Mouse (Mus musculus): ENCODE measurements at regions not wholly inside any gene's neighbourhood (a gene's known extent, or its start where the extent isn't known, plus 50 kb on each side); places are given as distances from the start of the nearest gene placed in this dataset.

GRCm38 (mm10) chr9:46740496-46740895 is 258.0 kb upstream of the Gm4791 start:
- DNase-seq (ENCODE audit: low spot score) = no peak
- intact Hi-C loops (cut with DNase I) = no loop called here

- intact Hi-C loops (cut with DNase I) = loop anchor here (5.0 kb wide), 2 partner anchors 78 to 347 kb away; no protein-coding TSS in a partner anchor
- DNase-seq (ENCODE audit: low spot score) = no peak
Measured at GRCm38 (mm10) chr9:46739341-46739740, 259.2 kb upstream of the Gm4791 start.

GRCm38 (mm10) chr9:46738634-46739033 is 259.9 kb upstream of the Gm4791 start:
- DNase-seq (ENCODE audit: low spot score) = no peak
- intact Hi-C loops (cut with DNase I) = loop anchor here (5.0 kb wide), 2 partner anchors 79 to 346 kb away; no protein-coding TSS in a partner anchor

GRCm38 (mm10) chr9:46738056-46738455 is 260.5 kb upstream of the Gm4791 start:
- intact Hi-C loops (cut with DNase I) = loop anchor here (5.0 kb wide), 2 partner anchors 79 to 346 kb away; no protein-coding TSS in a partner anchor
- DNase-seq (ENCODE audit: low spot score) = no peak

GRCm38 (mm10) chr9:46737446-46737845 is 261.1 kb upstream of the Gm4791 start:
- DNase-seq (ENCODE audit: low spot score) = no peak
- intact Hi-C loops (cut with DNase I) = loop anchor here (5.0 kb wide), 2 partner anchors 80 to 345 kb away; no protein-coding TSS in a partner anchor

- no peak for DNase-seq (ENCODE audit: low spot score)
- intact Hi-C loops (cut with DNase I) = loop anchor here (5.0 kb wide), 2 partner anchors 81 to 344 kb away; no protein-coding TSS in a partner anchor
Measured at GRCm38 (mm10) chr9:46736232-46736631, 262.3 kb upstream of the Gm4791 start.

GRCm38 (mm10) chr9:46735664-46736067 is 262.9 kb upstream of the Gm4791 start:
- peak; percentile 40 for DNase-seq (ENCODE audit: low spot score)
- intact Hi-C loops (cut with DNase I) = loop anchor here (2.0 to 5.0 kb wide), 4 partner anchors 82 to 973 kb away; no protein-coding TSS in a partner anchor

GRCm38 (mm10) chr9:46728465-46728864 is 270.1 kb upstream of the Gm4791 start:
- no peak for DNase-seq (ENCODE audit: low spot score)
- intact Hi-C loops (cut with DNase I) = no loop called here

- DNase-seq (ENCODE audit: low spot score) = no peak
- intact Hi-C loops (cut with DNase I) = no loop called here
Measured at GRCm38 (mm10) chr9:46724231-46724630, 274.3 kb upstream of the Gm4791 start.

GRCm38 (mm10) chr9:46713415-46713814 is 285.1 kb upstream of the Gm4791 start:
- intact Hi-C loops (cut with DNase I) = no loop called here
- no peak for DNase-seq (ENCODE audit: low spot score)

GRCm38 (mm10) chr9:46704151-46704905 is 294.2 kb upstream of the Gm4791 start:
- intact Hi-C loops (cut with DNase I) = no loop called here

GRCm38 (mm10) chr9:46703674-46704073 is 294.9 kb upstream of the Gm4791 start:
- intact Hi-C loops (cut with DNase I) = no loop called here

More at GRCm38 (mm10) chr9:46704151-46704905, 294.2 kb upstream of the Gm4791 start:
- no peak for DNase-seq (ENCODE audit: low spot score)

GRCm38 (mm10) chr9:46702901-46703636 is 295.5 kb upstream of the Gm4791 start:
- intact Hi-C loops (cut with DNase I) = no loop called here

More at GRCm38 (mm10) chr9:46703674-46704073, 294.9 kb upstream of the Gm4791 start:
- DNase-seq (ENCODE audit: low spot score) = no peak

GRCm38 (mm10) chr9:46702053-46702900 is 296.3 kb upstream of the Gm4791 start:
- DNase-seq (ENCODE audit: low spot score) = no peak
- intact Hi-C loops (cut with DNase I) = no loop called here

More at GRCm38 (mm10) chr9:46702901-46703636, 295.5 kb upstream of the Gm4791 start:
- DNase-seq (ENCODE audit: low spot score) = no peak

GRCm38 (mm10) chr9:46696171-46696570 is 302.4 kb upstream of the Gm4791 start:
- intact Hi-C loops (cut with DNase I) = no loop called here
- DNase-seq (ENCODE audit: low spot score) = no peak

- intact Hi-C loops (cut with DNase I) = no loop called here
- DNase-seq (ENCODE audit: low spot score) = no peak
Measured at GRCm38 (mm10) chr9:46689331-46689730, 309.2 kb upstream of the Gm4791 start.

- intact Hi-C loops (cut with DNase I) = no loop called here
- no peak for DNase-seq (ENCODE audit: low spot score)
Measured at GRCm38 (mm10) chr9:46684113-46684850, 314.3 kb upstream of the Gm4791 start.

GRCm38 (mm10) chr9:46672050-46672449 is 326.5 kb upstream of the Gm4791 start:
- DNase-seq (ENCODE audit: low spot score) = no peak
- intact Hi-C loops (cut with DNase I) = no loop called here

GRCm38 (mm10) chr9:46654422-46654821 is 334.6 kb upstream of the 4931429L15Rik start:
- intact Hi-C loops (cut with DNase I) = no loop called here
- no peak for DNase-seq (ENCODE audit: low spot score)

Measured in heart, postnatal 25 days (tissue).